8 mouse cellular contexts compared by ENCODE assay signal in the genomic region with DNA sequence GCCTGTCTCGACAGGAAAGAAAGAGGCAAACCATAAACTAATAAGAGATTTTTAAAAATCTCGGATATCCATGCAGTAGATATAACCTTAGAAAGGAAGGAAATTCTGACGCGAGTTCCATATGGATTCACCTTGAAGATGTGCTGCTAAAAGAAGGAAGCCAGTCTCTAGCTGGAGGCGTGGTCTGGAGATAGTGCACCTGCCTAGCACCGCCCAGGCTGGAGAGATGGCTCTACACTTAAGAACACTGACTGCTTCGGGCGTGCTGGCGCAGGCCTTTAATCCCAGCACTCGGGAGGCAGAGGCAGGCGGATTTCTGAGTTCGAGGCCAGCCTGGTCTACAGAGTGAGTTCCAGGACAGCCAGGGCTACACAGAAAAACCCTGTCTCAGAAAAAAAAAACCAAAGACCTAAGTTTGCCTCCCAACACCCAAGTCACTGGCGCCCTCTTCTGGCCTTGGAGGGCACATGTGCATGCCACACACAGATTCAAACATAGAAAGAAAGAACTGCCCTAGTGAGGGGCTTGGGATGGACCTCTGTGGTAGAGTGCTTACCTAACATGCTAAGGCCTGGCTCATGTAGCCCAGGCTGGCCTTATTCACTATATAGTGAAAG. TPM values are rescaled to one million over a fixed set of nuclear protein-coding genes. Genes with fewer than 3 reads are reported as not detected.
DNase-seq lines count a peak whose midpoint lies in the region; TF ChIP-seq lines count a peak whose summit lies in the region.

No protein-coding gene starts in this region.

- H3K9ac ChIP-seq in liver, adult 2 months (ENCODE audit: low read depth, low read length): no peak overlapping the region

- DNase-seq in heart, adult 18-20 months: peak; percentile 25 to 57
- no peak for DNase-seq in heart, adult 8-10 months (ENCODE audit: low spot score)
- DNase-seq in testis, postnatal 14 days (ENCODE audit: low spot score): no peak
- DNase-seq in cerebellum, postnatal 36 days: peak; percentile 44 to 47
- DNase-seq in liver, adult 2 months (ENCODE audit: extremely low read depth, low read depth, low spot score): peak; percentile 24
- no peak for DNase-seq in urinary bladder, postnatal 36 days (ENCODE audit: low spot score in 2 of 2)

- TF ChIP-seq POLR2A in testis, adult 2 months (IDR thresholded peaks at IDR 0.05; ENCODE audit: control insufficient read depth, low read depth, low read length): no peak
- TF ChIP-seq POLR2A in liver, adult 2 months (IDR thresholded peaks at IDR 0.05; ENCODE audit: extremely low read depth, insufficient read depth, low read length): no peak
- TF ChIP-seq POLR2A in olfactory bulb, adult 2 months (IDR thresholded peaks at IDR 0.05; ENCODE audit: insufficient read depth, low read depth, low read length): no peak

- H3K27me3 ChIP-seq in testis, adult 2 months (ENCODE audit: control insufficient read depth, insufficient read depth, low read length): no peaks in the 10 kb centered on the region
- H3K27me3 ChIP-seq in liver, adult 2 months (ENCODE audit: control insufficient read depth, insufficient read depth, low read length): no peaks in the 10 kb centered on the region

- H3K4me3 ChIP-seq in testis, adult 2 months (ENCODE audit: control insufficient read depth, low read depth, low read length): no peak overlapping the region
- no peak overlapping the region for H3K4me3 ChIP-seq in liver, adult 2 months (ENCODE audit: insufficient read depth, low read depth, low read length)
- no peak overlapping the region for H3K4me3 ChIP-seq in olfactory bulb, adult 2 months (ENCODE audit: insufficient read depth, low read depth, low read length)

- H3K4me1 ChIP-seq in testis, adult 2 months (ENCODE audit: control insufficient read depth, insufficient read depth, low read length): 0 out of 2 replicates have a peak, but pooled peaks cover 2% of the 10 kb centered on the region
- H3K4me1 ChIP-seq in liver, adult 2 months (ENCODE audit: control insufficient read depth, insufficient read depth, low read length): peaks cover 6% of the 10 kb centered on the region; the same call in 1 of the 2 replicates
- peaks cover 8% of the 10 kb centered on the region for H3K4me1 ChIP-seq in olfactory bulb, adult 2 months (ENCODE audit: control insufficient read depth, insufficient read depth, low read length)

- peak; percentile 57; the same call in 1 of the 2 replicates for TF ChIP-seq CTCF in testis, adult 2 months (IDR thresholded peaks at IDR 0.05; ENCODE audit: control insufficient read depth, insufficient read depth, insufficient replicate concordance, low read depth, low read length)
- peak; percentile 79 for TF ChIP-seq CTCF in liver, adult 2 months (IDR thresholded peaks at IDR 0.05; ENCODE audit: low read depth, low read length)
- TF ChIP-seq CTCF in olfactory bulb, adult 2 months (IDR thresholded peaks at IDR 0.05; ENCODE audit: insufficient read depth, low read depth, low read length): 0 out of 2 replicates have a peak, but pooled peaks have one; percentile 28

- H3K27ac ChIP-seq in testis, adult 2 months (ENCODE audit: control insufficient read depth, insufficient read depth, low read depth, low read length): no peak overlapping the region
- H3K27ac ChIP-seq in liver, adult 2 months (replicated peaks; ENCODE audit: insufficient read depth, low read depth, low read length): no peak overlapping the region
- H3K27ac ChIP-seq in olfactory bulb, adult 2 months (ENCODE audit: insufficient read depth, low read depth, low read length): no peak overlapping the region

- H3K36me3 ChIP-seq in testis, adult 2 months (ENCODE audit: control insufficient read depth, insufficient read depth, low read length): no peaks in the 10 kb centered on the region; the same call in none of the 2 replicates
- peaks cover 5% of the 10 kb centered on the region; the same call in 1 of the 2 replicates for H3K36me3 ChIP-seq in liver, adult 2 months (ENCODE audit: control insufficient read depth, insufficient read depth, low read length)

- 78% methylated on average over 13 of the region's 13 CpGs for WGBS in liver, adult 2 months
- 75% methylated on average over 13 of the region's 13 CpGs for WGBS in olfactory bulb, adult 2 months

- no peaks in the 10 kb centered on the region for H3K79me2 ChIP-seq in liver, adult 2 months (ENCODE audit: control insufficient read depth, insufficient read depth, low read length)

RNA-seq across cellular contexts. Expression of a gene that starts 1.8 kb away (rescaled TPM):
- total RNA-seq in heart, adult 18-20 months (2021): 1 to 10 TPM; 4.7 to 4.9 TPM
- total RNA-seq in heart, adult 8-10 months (2022): 1 to 10 TPM; 4.0 to 5.4 (median 4.6) TPM
- polyA plus RNA-seq in testis, adult 2 months (2012; rRNA removed): 22.0 and 23.0 TPM in 2 replicates
- total RNA-seq in liver, adult 2 months (2014; rRNA removed): 3.0 and 3.8 TPM in 2 replicates
- 6.5 and 9.3 TPM in 2 replicates for polyA plus RNA-seq in liver, adult 2 months (2012; rRNA removed)
- polyA plus RNA-seq in olfactory bulb, adult 2 months (2012; ENCODE audit: insufficient read depth, insufficient read length, low replicate concordance, missing spikeins): not detected in 2 replicates

RNA-seq across cellular contexts. Expression of a gene that starts 1.9 kb away (rescaled TPM):
- total RNA-seq in heart, adult 18-20 months (2021): 1 to 10 TPM; 5.5 to 5.7 TPM
- total RNA-seq in heart, adult 8-10 months (2022): 1 to 10 TPM; 5.4 to 6.9 (median 6.0) TPM
- polyA plus RNA-seq in testis, adult 2 months (2012; rRNA removed): 271 and 311 TPM in 2 replicates
- 5.3 and 6.7 TPM in 2 replicates for total RNA-seq in liver, adult 2 months (2014; rRNA removed)
- polyA plus RNA-seq in liver, adult 2 months (2012; rRNA removed): 9.9 and 14.9 TPM in 2 replicates
- polyA plus RNA-seq in olfactory bulb, adult 2 months (2012; ENCODE audit: insufficient read depth, insufficient read length, low replicate concordance, missing spikeins): not detected in 2 replicates

RNA-seq across cellular contexts. Expression of a gene that starts 21.3 kb away (rescaled TPM):
- total RNA-seq in heart, adult 18-20 months (2021): 10 to 100 TPM; 63.7 to 78.8 TPM
- 10 to 100 TPM; 73.1 to 88.1 (median 78.9) TPM for total RNA-seq in heart, adult 8-10 months (2022)
- polyA plus RNA-seq in testis, adult 2 months (2012; rRNA removed): 31.4 and 35.3 TPM in 2 replicates
- total RNA-seq in liver, adult 2 months (2014; rRNA removed): 46.1 and 52.4 TPM in 2 replicates
- 34.3 and 36.1 TPM in 2 replicates for polyA plus RNA-seq in liver, adult 2 months (2012; rRNA removed)
- polyA plus RNA-seq in olfactory bulb, adult 2 months (2012; ENCODE audit: insufficient read depth, insufficient read length, low replicate concordance, missing spikeins): not detected in 2 replicates

RNA-seq across cellular contexts. Expression of a gene that starts 32.7 kb away (rescaled TPM):
- total RNA-seq in heart, adult 18-20 months (2021): 1 to 10 TPM; 1.2 to 2.4 TPM
- 1 to 10 TPM in 1 of 4 experiments, under 1 TPM in 3; 0.31 to 1.3 (median 0.67) TPM for total RNA-seq in heart, adult 8-10 months (2022)
- 6.5 and 9.2 TPM in 2 replicates for polyA plus RNA-seq in testis, adult 2 months (2012; rRNA removed)
- 1.1 and 1.5 TPM in 2 replicates for total RNA-seq in liver, adult 2 months (2014; rRNA removed)
- polyA plus RNA-seq in liver, adult 2 months (2012; rRNA removed): 0.77 and 1.4 TPM in 2 replicates
- polyA plus RNA-seq in olfactory bulb, adult 2 months (2012; ENCODE audit: insufficient read depth, insufficient read length, low replicate concordance, missing spikeins): not detected in 2 replicates

RNA-seq across cellular contexts. Expression of a gene that starts 54.0 kb away (rescaled TPM):
- total RNA-seq in heart, adult 18-20 months (2021): 1 to 10 TPM; 4.8 to 5.4 TPM
- total RNA-seq in heart, adult 8-10 months (2022): 1 to 10 TPM; 6.6 to 7.6 (median 6.9) TPM
- 1.5 and 1.7 TPM in 2 replicates for polyA plus RNA-seq in testis, adult 2 months (2012; rRNA removed)
- 1.0 and 2.1 TPM in 2 replicates for total RNA-seq in liver, adult 2 months (2014; rRNA removed)
- polyA plus RNA-seq in liver, adult 2 months (2012; rRNA removed): 0.70 and 2.0 TPM in 2 replicates
- not detected in 2 replicates for polyA plus RNA-seq in olfactory bulb, adult 2 months (2012; ENCODE audit: insufficient read depth, insufficient read length, low replicate concordance, missing spikeins)

Comparison
In these comparisons a context has a peak if more than half of its experiments do, and no peak if none do; other contexts are left out.
1. DNase-seq: peak in heart, adult 18-20 months (2 of 2), cerebellum, postnatal 36 days (2 of 2) and liver, adult 2 months (single experiment); none in heart, adult 8-10 months (single experiment), testis, postnatal 14 days (single experiment) and urinary bladder, postnatal 36 days (0 of 2).
2. CTCF ChIP-seq: peak in every context shown above with its lines; median percentile 79 in liver, adult 2 months; 57 in testis, adult 2 months; 28 in olfactory bulb, adult 2 months.